ENCODE assay signal across 10 mouse cellular contexts in genomic region chr17:34947606-34948005, GRCm38 (mm10). TPM values are rescaled to one million over a fixed set of nuclear protein-coding genes. Genes with fewer than 3 reads are reported as not detected.
DNase-seq lines count a peak whose midpoint lies in the region; ATAC-seq and TF ChIP-seq lines count a peak whose summit lies in the region.
"Had no signal": no experiment of that assay in that cellular context is flagged by ENCODE, and none has a peak within 500 bp of the region (broad histone marks: within the 10 kb centered on the region; RNA-seq: fewer than 3 reads in every experiment).

No protein-coding gene starts in this region.

- ATAC-seq in intestine, postnatal 0 days: no peak
- no peak for ATAC-seq in intestine, embryonic 16.5 days

- H3K9ac ChIP-seq in intestine, postnatal 0 days (ENCODE audit: low read depth, low read length): no peak overlapping the region
- no peak overlapping the region for H3K9ac ChIP-seq in intestine, embryonic 16.5 days (ENCODE audit: low read depth, low read length)
- H3K9ac ChIP-seq in CH12.LX (ENCODE audit: insufficient read depth, low read depth): no peak overlapping the region
- H3K9ac ChIP-seq: limb, embryonic 15.5 days had no signal

- TF ChIP-seq CTCF in intestine, postnatal 0 days (IDR thresholded peaks at IDR 0.05; ENCODE audit: low read depth): peak; percentile 75
- peak; percentile 36 to 56; a peak in 3 of 4 replicates for TF ChIP-seq CTCF in CH12.LX (conservative IDR thresholded peaks at IDR 0.05 in 1 of 2, IDR thresholded peaks at IDR 0.05 in 1 of 2; ENCODE audit: low read depth in 2 of 2, low read length in 2 of 2)

- no peaks in the 10 kb centered on the region for H3K27me3 ChIP-seq in intestine, postnatal 0 days (replicated peaks; ENCODE audit: control insufficient read depth, insufficient read depth, low read length)
- no peaks in the 10 kb centered on the region for H3K27me3 ChIP-seq in intestine, embryonic 16.5 days (replicated peaks; ENCODE audit: control insufficient read depth, insufficient read depth, low read length)
- no peaks in the 10 kb centered on the region for H3K27me3 ChIP-seq in CH12.LX (replicated peaks)
- H3K27me3 ChIP-seq: limb, embryonic 15.5 days had no signal

- 0 out of 2 replicates have a peak, but pooled peaks cover 6% of the 10 kb centered on the region for H3K36me3 ChIP-seq in intestine, postnatal 0 days (ENCODE audit: control insufficient read depth, insufficient read depth)
- peaks cover 7% of the 10 kb centered on the region for H3K36me3 ChIP-seq in intestine, embryonic 16.5 days (ENCODE audit: control insufficient read depth, insufficient read depth, low read length)
- H3K36me3 ChIP-seq in CH12.LX (replicated peaks in 1 of 2; ENCODE audit: control insufficient read depth in 1 of 2, insufficient read depth in 1 of 2, low read length in 1 of 2): peaks cover 15 to 36% of the 10 kb centered on the region in 2 experiments

- peaks cover 3% of the 10 kb centered on the region for H3K4me1 ChIP-seq in intestine, postnatal 0 days (replicated peaks; ENCODE audit: control insufficient read depth, insufficient read depth, low read length)
- H3K4me1 ChIP-seq in intestine, embryonic 16.5 days (ENCODE audit: control insufficient read depth, insufficient read depth, low read length): peaks cover 19% of the 10 kb centered on the region
- peaks cover 10 to 15% of the 10 kb centered on the region in 2 experiments; a peak in 3 of 4 replicates for H3K4me1 ChIP-seq in CH12.LX (ENCODE audit: control insufficient read depth in 1 of 2, insufficient read depth in 2 of 2)

- no peaks in the 10 kb centered on the region for H3K9me3 ChIP-seq in intestine, postnatal 0 days (ENCODE audit: control insufficient read depth)
- H3K9me3 ChIP-seq in intestine, embryonic 16.5 days (ENCODE audit: control insufficient read depth, low read length): no peaks in the 10 kb centered on the region
- H3K9me3 ChIP-seq in CH12.LX (replicated peaks; ENCODE audit: low read length): no peaks in the 10 kb centered on the region
- H3K9me3 ChIP-seq: limb, embryonic 15.5 days had no signal

- dilution Hi-C loops in CH12.LX (cut with MboI; ENCODE audit: extremely low pct_ligation_motif_present, extremely low pct_unique_long_range_greater_than_20kb, low sequenced_read_pairs): no loop called here

- no peak overlapping the region for H3K4me2 ChIP-seq in intestine, postnatal 0 days (replicated peaks; ENCODE audit: low read depth)
- no peak overlapping the region for H3K4me2 ChIP-seq in intestine, embryonic 16.5 days (ENCODE audit: low read depth, low read length)
- no peak overlapping the region for H3K4me2 ChIP-seq in CH12.LX (ENCODE audit: insufficient read depth, low read depth, poor library complexity, severe bottlenecking)
- H3K4me2 ChIP-seq: limb, embryonic 15.5 days had no signal

- 13% methylated on average over 8 of the region's 8 CpGs for WGBS in intestine, postnatal 0 days
- WGBS in intestine, embryonic 16.5 days: 24% methylated on average over 8 of the region's 8 CpGs

- no peak for TF ChIP-seq EP300 in CH12.LX (IDR thresholded peaks at IDR 0.05; ENCODE audit: low read length)

- TF ChIP-seq POLR2A in CH12.LX (IDR thresholded peaks at IDR 0.05; ENCODE audit: low read depth, low read length): no peak

- DNase-seq in CH12.LX (ENCODE audit: extremely low read depth) (peak; percentile 46), ZHBTc4 (ENCODE audit: low read depth, low spot score) (peak; percentile 77)
- peak; percentile 77 for DNase-seq in kidney, postnatal 36 days
- DNase-seq in gastrocnemius, postnatal 4 days (ENCODE audit: low spot score in 2 of 2): no peak
- no peak for DNase-seq in urinary bladder, postnatal 25 days (ENCODE audit: low spot score)
- DNase-seq in gastrocnemius, adult 8-10 months (ENCODE audit: low spot score in 2 of 2): no peak

- peaks cover 19% of the 10 kb centered on the region for H3K79me2 ChIP-seq in CH12.LX (replicated peaks; ENCODE audit: control insufficient read depth, extremely low read depth, insufficient read depth, poor library complexity, severe bottlenecking)

- peak; percentile 17 for TF ChIP-seq RAD21 in CH12.LX (IDR thresholded peaks at IDR 0.05; ENCODE audit: low read depth, low read length)

- H3K4me3 ChIP-seq in intestine, postnatal 0 days (ENCODE audit: low read depth, low read length): no peak overlapping the region
- H3K4me3 ChIP-seq in intestine, embryonic 16.5 days (ENCODE audit: low read length): no peak overlapping the region
- H3K4me3 ChIP-seq in CH12.LX (replicated peaks in 1 of 3; ENCODE audit: low read depth in 2 of 3, low read length in 2 of 3, poor library complexity in 1 of 3): no peak overlapping the region
- H3K4me3 ChIP-seq: limb, embryonic 15.5 days had no signal

- in situ Hi-C loops in CH12.LX (cut with MboI; ENCODE audit: low pct_ligation_motif_present, low pct_unique_long_range_greater_than_20kb, low sequenced_read_pairs): no loop called here

- no peak overlapping the region for H3K27ac ChIP-seq in intestine, postnatal 0 days (ENCODE audit: low read depth, low read length)
- H3K27ac ChIP-seq in intestine, embryonic 16.5 days (ENCODE audit: low read length): no peak overlapping the region
- no peak overlapping the region for H3K27ac ChIP-seq in CH12.LX (ENCODE audit: insufficient read depth, low read depth)
- H3K27ac ChIP-seq: limb, embryonic 15.5 days had no signal

TF ChIP-seq in CH12.LX, 34 proteins besides CTCF, POLR2A, EP300 and RAD21:
- no peak for TF ChIP-seq ZNF384 (IDR thresholded peaks at IDR 0.05; ENCODE audit: low read depth, low read length)
- TF ChIP-seq SMC3 (IDR thresholded peaks at IDR 0.05; ENCODE audit: low read depth, low read length): peak; percentile 10; the same call in 1 of the 2 replicates

RNA-seq across cellular contexts. Expression of gene Hspa1b, which starts 11.4 kb away (rescaled TPM):
- polyA plus RNA-seq in intestine, postnatal 0 days (2015; fragmentation: Nextera tagmentation; extraction: Ambion mirVana): 0.64 and 1.1 TPM in 2 replicates
- polyA plus RNA-seq in intestine, embryonic 16.5 days (2015; fragmentation: Nextera tagmentation; extraction: Ambion mirVana): 0.22 and 0.24 TPM in 2 replicates
- total RNA-seq in CH12.LX (2012; rRNA removed) (0.08 and 0.25 TPM in 2 replicates), CH12.LX (2014; rRNA removed) (0.15 and 0.30 TPM in 2 replicates)
- polyA plus RNA-seq in CH12.LX (2012; ENCODE audit: insufficient read length, low read depth): 0.15 TPM in 1 of 2 replicates, not detected in the other
- total RNA-seq in gastrocnemius, postnatal 4 days (2021): 1 to 10 TPM; 3.7 to 4.0 TPM
- total RNA-seq in gastrocnemius, adult 8-10 months (2022): 10 to 100 TPM in 1 of 4 experiments, 1 to 10 TPM in 3; 2.4 to 13.6 (median 3.7) TPM

RNA-seq across cellular contexts. Expression of gene Neu1, which starts 16.6 kb away (rescaled TPM):
- polyA plus RNA-seq in intestine, postnatal 0 days (2015; fragmentation: Nextera tagmentation; extraction: Ambion mirVana): 522 and 580 TPM in 2 replicates
- 226 and 301 TPM in 2 replicates for polyA plus RNA-seq in intestine, embryonic 16.5 days (2015; fragmentation: Nextera tagmentation; extraction: Ambion mirVana)
- total RNA-seq in CH12.LX (2012; rRNA removed) (27.5 and 31.2 TPM in 2 replicates), CH12.LX (2014; rRNA removed) (28.8 and 32.0 TPM in 2 replicates)
- 31.9 and 35.4 TPM in 2 replicates for polyA plus RNA-seq in CH12.LX (2012; ENCODE audit: insufficient read length, low read depth)
- 10 to 100 TPM; 10.8 to 10.9 TPM for total RNA-seq in gastrocnemius, postnatal 4 days (2021)
- 10 to 100 TPM in 2 of 4 experiments, 1 to 10 TPM in 2; 8.8 to 11.6 (median 10.5) TPM for total RNA-seq in gastrocnemius, adult 8-10 months (2022)

RNA-seq across cellular contexts. Expression of gene Gm20481, which starts 22.1 kb away (rescaled TPM):
- 0.43 TPM in 1 of 2 replicates, not detected in the other for polyA plus RNA-seq in intestine, postnatal 0 days (2015; fragmentation: Nextera tagmentation; extraction: Ambion mirVana)
- not detected in 2 replicates for polyA plus RNA-seq in intestine, embryonic 16.5 days (2015; fragmentation: Nextera tagmentation; extraction: Ambion mirVana)
- total RNA-seq in CH12.LX (2012; rRNA removed) (not detected in 2 replicates), CH12.LX (2014; rRNA removed) (not detected in 2 replicates)
- not detected in 2 replicates for polyA plus RNA-seq in CH12.LX (2012; ENCODE audit: insufficient read length, low read depth)
- total RNA-seq in gastrocnemius, postnatal 4 days (2021): not detected
- not detected for total RNA-seq in gastrocnemius, adult 8-10 months (2022)
- total RNA-seq: heart, adult 8-10 months had no signal
- polyA plus RNA-seq: limb, embryonic 15.5 days had no signal

RNA-seq across cellular contexts. Expression of gene Hspa1a, which starts 24.4 kb away (rescaled TPM):
- 6.4 and 6.5 TPM in 2 replicates for polyA plus RNA-seq in intestine, postnatal 0 days (2015; fragmentation: Nextera tagmentation; extraction: Ambion mirVana)
- 6.3 and 6.6 TPM in 2 replicates for polyA plus RNA-seq in intestine, embryonic 16.5 days (2015; fragmentation: Nextera tagmentation; extraction: Ambion mirVana)
- total RNA-seq in CH12.LX (2012; rRNA removed) (not detected in 2 replicates), CH12.LX (2014; rRNA removed) (not detected in 2 replicates)
- not detected in 2 replicates for polyA plus RNA-seq in CH12.LX (2012; ENCODE audit: insufficient read length, low read depth)
- total RNA-seq in gastrocnemius, postnatal 4 days (2021): 1 to 10 TPM; 3.2 to 4.4 TPM
- total RNA-seq in gastrocnemius, adult 8-10 months (2022): 10 to 100 TPM in 1 of 4 experiments, 1 to 10 TPM in 3; 4.2 to 17.8 (median 5.3) TPM

RNA-seq across cellular contexts. Expression of gene Hspa1l, which starts 24.9 kb away (rescaled TPM):
- polyA plus RNA-seq in intestine, postnatal 0 days (2015; fragmentation: Nextera tagmentation; extraction: Ambion mirVana): 0.22 and 0.25 TPM in 2 replicates
- polyA plus RNA-seq in intestine, embryonic 16.5 days (2015; fragmentation: Nextera tagmentation; extraction: Ambion mirVana): 0.38 and 0.57 TPM in 2 replicates
- 0.30 and 0.38 TPM in 2 replicates for total RNA-seq in CH12.LX (2012; rRNA removed)
- not detected in 2 replicates for total RNA-seq in CH12.LX (2014; rRNA removed)
- 1.1 and 1.4 TPM in 2 replicates for polyA plus RNA-seq in CH12.LX (2012; ENCODE audit: insufficient read length, low read depth)
- total RNA-seq in gastrocnemius, postnatal 4 days (2021): 1 to 10 TPM; 5.8 to 6.1 TPM
- 10 to 100 TPM; 19.4 to 26.1 (median 20.2) TPM for total RNA-seq in gastrocnemius, adult 8-10 months (2022)

Comparison
In these comparisons a context has a peak if more than half of its experiments do, and no peak if none do; other contexts are left out.
1. DNase-seq: peak in CH12.LX (single experiment), ZHBTc4 (single experiment) and kidney, postnatal 36 days (2 of 2); none in gastrocnemius, postnatal 4 days (0 of 2), urinary bladder, postnatal 25 days (single experiment) and gastrocnemius, adult 8-10 months (0 of 2).